Mouse (Mus musculus) midbrain, postnatal 0 days (tissue): ENCODE results near the gene Tmem88. TPM values are rescaled to one million over a fixed set of nuclear protein-coding genes. Genes with fewer than 3 reads are reported as not detected.

ENCODE experiments used
- ATAC-seq: fragments of 200-750 bp; cut with Nextera tagmentation; 2 replicates; pipeline ENCODE4 v1.8.0; 2017; ENCODE audit warnings: moderate number of reproducible peaks, mild to moderate bottlenecking, moderate TSS enrichment, moderate library complexity; ENCODE audit not compliant: low FRiP score
- DNase-seq: peaks from one replicate; pipeline ENCODE4 v3.0.0-alpha.2; 2015; ENCODE audit warnings: low spot score
- H3K27ac ChIP-seq: fragments of 300-500 bp; sonication (generic); 2 replicates; pipeline ENCODE4 v1.5.1; 2014; ENCODE audit warnings: low read depth, mild to moderate bottlenecking, low read length, mixed read lengths
- H3K27me3 ChIP-seq: fragments of 300-500 bp; sonication (generic); 2 replicates; pipeline ENCODE4 v1.6.1; 2014; ENCODE audit warnings: low read length, control low read depth, mixed read lengths; ENCODE audit not compliant: insufficient read depth
- H3K36me3 ChIP-seq: fragments of 300-500 bp; sonication (generic); 2 replicates; pipeline ENCODE4 v1.6.1; 2014; ENCODE audit warnings: low read length, control low read depth, mixed read lengths; ENCODE audit not compliant: insufficient read depth
- H3K4me1 ChIP-seq: fragments of 300-500 bp; sonication (generic); 2 replicates; pipeline ENCODE4 v1.6.1; 2014; ENCODE audit warnings: mild to moderate bottlenecking, control low read depth, antibody characterized with exemption, low read length, mixed read lengths; ENCODE audit not compliant: insufficient read depth
- H3K4me2 ChIP-seq: fragments of 300-500 bp; sonication (generic); 2 replicates; pipeline ENCODE4 v1.6.1; 2014; ENCODE audit warnings: low read depth, mild to moderate bottlenecking, low read length, mixed read lengths; ENCODE audit not compliant: poor library complexity, severe bottlenecking
- H3K4me3 ChIP-seq: fragments of 300-500 bp; sonication (generic); 2 replicates; pipeline ENCODE4 v1.5.1; 2014; ENCODE audit warnings: low read depth, mild to moderate bottlenecking, low read length, moderate library complexity
- H3K9ac ChIP-seq: fragments of 300-500 bp; sonication (generic); replicated peaks from 2 replicates; pipeline ENCODE4 v1.6.1; 2014; ENCODE audit warnings: mild to moderate bottlenecking, low read length, moderate library complexity, mixed read lengths; ENCODE audit not compliant: poor library complexity, severe bottlenecking
- H3K9me3 ChIP-seq: fragments of 300-500 bp; sonication (generic); 2 replicates; pipeline ENCODE4 v1.6.1; 2016; ENCODE audit warnings: low read length, control low read depth
- CTCF ChIP-seq: IDR thresholded peaks from 2 replicates; pipeline ENCODE4 v1.5.1; 2016; ENCODE audit warnings: antibody characterized with exemption, mild to moderate bottlenecking
- WGBS: fragments of 180-500 bp; shearing (Covaris S2); extraction: QIAGEN DNeasy Blood & Tissue Kit; methylation state at CpG from one replicate; pipeline ENCODE4 v1.1.7; 2014; 5-methylcytosine and 5-hydroxymethylcytosine counted together
- polyA plus RNA-seq: library from polyadenylated mRNA; unstranded; fragments of >200 nt; fragmentation: Nextera tagmentation; extraction: Ambion mirVana; gene quantifications from 2 replicates; pipeline ENCODE4 v1.2.1, GENCODE M21; 2015
- total RNA-seq: library from RNA; depleted of rRNA; stranded (reverse); fragments of >200 nt; gene quantifications from 2 replicates; pipeline ENCODE4 v1.2.3, GENCODE M21; 2014; rRNA removed

The Tmem88 gene
- total and polyA plus RNA-seq, 2 experiments from 2014 or later: 5.7 to 5.8 TPM

- TF ChIP-seq CTCF: no peak
- WGBS: 7% methylated on average over 6 of the region's 6 CpGs
- 0 out of 2 replicates have a peak overlapping the region, but pooled peaks have one; percentile 52 for H3K9ac ChIP-seq
- peak; percentile 55 for ATAC-seq
- peaks cover 12% of the 10 kb centered on the region for H3K4me1 ChIP-seq
- peaks cover 38% of the 10 kb centered on the region for H3K36me3 ChIP-seq
- H3K4me2 ChIP-seq: peak overlapping the region; percentile 88; the same call in 1 of the 2 replicates
- peak; percentile 92 for DNase-seq
- H3K27me3 ChIP-seq: no peaks in the 10 kb centered on the region
- no peak overlapping the region for H3K4me3 ChIP-seq
- no peaks in the 10 kb centered on the region for H3K9me3 ChIP-seq
- H3K27ac ChIP-seq: peak overlapping the region; percentile 99; the same call in 1 of the 2 replicates
Observed at GRCm38 (mm10) chr11:69364910-69365309, 33.1 kb downstream of the Tmem88 start.

GRCm38 (mm10) chr11:69364376-69364775, 33.7 kb downstream of the Tmem88 start:
- no peak for TF ChIP-seq CTCF
- no peak overlapping the region for H3K4me3 ChIP-seq
- no peak overlapping the region for H3K27ac ChIP-seq
- peaks cover 44% of the 10 kb centered on the region for H3K36me3 ChIP-seq
- no peaks in the 10 kb centered on the region for H3K9me3 ChIP-seq
- no peak for ATAC-seq
- WGBS: 49% methylated on average over 8 of the region's 8 CpGs
- H3K27me3 ChIP-seq: no peaks in the 10 kb centered on the region
- no peak overlapping the region; the same call in 1 of the 2 replicates for H3K9ac ChIP-seq
- no peak for DNase-seq
- H3K4me2 ChIP-seq: 0 out of 2 replicates have a peak overlapping the region, but pooled peaks have one; percentile 10
- peaks cover 12% of the 10 kb centered on the region for H3K4me1 ChIP-seq

- DNase-seq (no peak), ATAC-seq (no peak)
- H3K27me3 ChIP-seq: no peaks in the 10 kb centered on the region
- peaks cover 12% of the 10 kb centered on the region for H3K4me1 ChIP-seq
- peaks cover 62% of the 10 kb centered on the region for H3K36me3 ChIP-seq
- no peaks in the 10 kb centered on the region for H3K9me3 ChIP-seq
- WGBS: 87% methylated on average over 2 of the region's 2 CpGs
- H3K9ac ChIP-seq: no peak overlapping the region
- no peak for TF ChIP-seq CTCF
- H3K4me2 ChIP-seq: no peak overlapping the region
- H3K27ac ChIP-seq: no peak overlapping the region
- H3K4me3 ChIP-seq: no peak overlapping the region
Observed at GRCm38 (mm10) chr11:69362479-69362878, 35.6 kb downstream of the Tmem88 start.

GRCm38 (mm10) chr11:69362021-69362420, 36.0 kb downstream of the Tmem88 start:
- no peaks in the 10 kb centered on the region for H3K27me3 ChIP-seq
- no peak overlapping the region for H3K27ac ChIP-seq
- DNase-seq (no peak), ATAC-seq (no peak)
- no peak overlapping the region for H3K4me3 ChIP-seq
- H3K9ac ChIP-seq: 0 out of 2 replicates have a peak overlapping the region, but pooled peaks have one; percentile 13
- WGBS: 72% methylated on average over 7 of the region's 7 CpGs
- H3K4me2 ChIP-seq: no peak overlapping the region
- H3K4me1 ChIP-seq: peaks cover 12% of the 10 kb centered on the region
- no peak for TF ChIP-seq CTCF
- H3K9me3 ChIP-seq: no peaks in the 10 kb centered on the region
- H3K36me3 ChIP-seq: peaks cover 67% of the 10 kb centered on the region

GRCm38 (mm10) chr11:69357690-69358089, 40.3 kb downstream of the Tmem88 start:
- H3K36me3 ChIP-seq: peaks cover 93% of the 10 kb centered on the region
- 93% methylated on average over 12 of the region's 12 CpGs for WGBS
- H3K27me3 ChIP-seq: no peaks in the 10 kb centered on the region
- H3K9me3 ChIP-seq: no peaks in the 10 kb centered on the region
- H3K9ac ChIP-seq: no peak overlapping the region
- H3K4me3 ChIP-seq: no peak overlapping the region
- no peak for ATAC-seq
- TF ChIP-seq CTCF: no peak
- no peak overlapping the region for H3K4me2 ChIP-seq
- DNase-seq: no peak
- no peak overlapping the region for H3K27ac ChIP-seq
- no peaks in the 10 kb centered on the region for H3K4me1 ChIP-seq

- no peak for TF ChIP-seq CTCF
- Histone ChIP-seq H3K4me2 (no peak overlapping the region), H3K9ac (no peak overlapping the region), H3K4me1 (no peaks in the 10 kb centered on the region), H3K9me3 (no peaks in the 10 kb centered on the region), H3K4me3 (no peak overlapping the region), H3K27ac (no peak overlapping the region), H3K27me3 (no peaks in the 10 kb centered on the region), H3K36me3 (peaks cover 95% of the 10 kb centered on the region)
- WGBS: 93% methylated on average over 5 of the region's 5 CpGs
- no peak for ATAC-seq
- no peak for DNase-seq
Observed at GRCm38 (mm10) chr11:69356544-69356943, 41.5 kb downstream of the Tmem88 start.

Other genes with a start within 250 kb of the Tmem88 start
- gene Alox12b, start 241.2 kb downstream of the Tmem88 start, total RNA-seq: 1.0 and 1.5 TPM in 2 replicates
- gene Alox12b, start 241.2 kb downstream of the Tmem88 start, polyA plus RNA-seq: 0.67 and 0.91 TPM in 2 replicates
- 3.5 and 4.1 TPM in 2 replicates for gene Alox8, start 200.4 kb downstream of the Tmem88 start, total RNA-seq
- 2.0 and 2.1 TPM in 2 replicates for gene Alox8, start 200.4 kb downstream of the Tmem88 start, polyA plus RNA-seq
- 1.3 and 1.4 TPM in 2 replicates for gene Gucy2e, start 161.2 kb downstream of the Tmem88 start, total RNA-seq
- 0.97 and 1.0 TPM in 2 replicates for gene Gucy2e, start 161.2 kb downstream of the Tmem88 start, polyA plus RNA-seq
- 15.3 and 16.2 TPM in 2 replicates for gene Cntrob, start 74.5 kb downstream of the Tmem88 start, total RNA-seq
- 10.2 and 13.6 TPM in 2 replicates for gene Cntrob, start 74.5 kb downstream of the Tmem88 start, polyA plus RNA-seq
- gene Trappc1, start 74.3 kb downstream of the Tmem88 start, total RNA-seq: 128 and 205 TPM in 2 replicates
- 161 and 177 TPM in 2 replicates for gene Trappc1, start 74.3 kb downstream of the Tmem88 start, polyA plus RNA-seq
- gene Kcnab3, start 72.0 kb downstream of the Tmem88 start, total RNA-seq: 3.2 and 7.6 TPM in 2 replicates
- 5.4 and 5.6 TPM in 2 replicates for gene Kcnab3, start 72.0 kb downstream of the Tmem88 start, polyA plus RNA-seq
- gene Rnf227, start 57.8 kb downstream of the Tmem88 start, total RNA-seq: 245 and 310 TPM in 2 replicates
- 382 and 383 TPM in 2 replicates for gene Rnf227, start 57.8 kb downstream of the Tmem88 start, polyA plus RNA-seq
- 284 and 298 TPM in 2 replicates for gene Chd3, start 28.8 kb downstream of the Tmem88 start, total RNA-seq
- 51.6 and 58.9 TPM in 2 replicates for gene Chd3, start 28.8 kb downstream of the Tmem88 start, polyA plus RNA-seq
- 32.6 and 95.9 TPM in 2 replicates for gene Naa38, start 2.7 kb downstream of the Tmem88 start, total RNA-seq
- gene Naa38, start 2.7 kb downstream of the Tmem88 start, polyA plus RNA-seq: 120 and 147 TPM in 2 replicates
- 16.5 and 22.6 TPM in 2 replicates for gene Cyb5d1, start 2.6 kb downstream of the Tmem88 start, total RNA-seq
- 18.2 and 18.8 TPM in 2 replicates for gene Cyb5d1, start 2.6 kb downstream of the Tmem88 start, polyA plus RNA-seq
- gene Kdm6b, start 15.4 kb upstream of the Tmem88 start, total RNA-seq: 12.1 and 14.5 TPM in 2 replicates
- gene Kdm6b, start 15.4 kb upstream of the Tmem88 start, polyA plus RNA-seq: 18.9 and 22.7 TPM in 2 replicates
- gene Dnah2, start 150.9 kb upstream of the Tmem88 start, total RNA-seq: 9.5 and 12.5 TPM in 2 replicates
- 3.9 and 4.1 TPM in 2 replicates for gene Dnah2, start 150.9 kb upstream of the Tmem88 start, polyA plus RNA-seq
- 145 and 155 TPM in 2 replicates for gene Efnb3, start 162.0 kb upstream of the Tmem88 start, total RNA-seq
- gene Efnb3, start 162.0 kb upstream of the Tmem88 start, polyA plus RNA-seq: 151 and 166 TPM in 2 replicates
- 15.7 and 16.8 TPM in 2 replicates for gene Wrap53, start 182.0 kb upstream of the Tmem88 start, total RNA-seq
- 12.6 and 14.2 TPM in 2 replicates for gene Wrap53, start 182.0 kb upstream of the Tmem88 start, polyA plus RNA-seq
- 29.5 and 34.5 TPM in 2 replicates for gene Trp53, start 182.1 kb upstream of the Tmem88 start, total RNA-seq
- gene Trp53, start 182.1 kb upstream of the Tmem88 start, polyA plus RNA-seq: 30.3 and 31.9 TPM in 2 replicates
- gene Atp1b2, start 207.7 kb upstream of the Tmem88 start, total RNA-seq: 145 and 161 TPM in 2 replicates
- 167 and 175 TPM in 2 replicates for gene Atp1b2, start 207.7 kb upstream of the Tmem88 start, polyA plus RNA-seq
- gene Shbg, start 219.7 kb upstream of the Tmem88 start, total RNA-seq: not detected in 2 replicates
- not detected in 2 replicates for gene Shbg, start 219.7 kb upstream of the Tmem88 start, polyA plus RNA-seq
- 10.5 and 13.3 TPM in 2 replicates for gene Sat2, start 223.8 kb upstream of the Tmem88 start, total RNA-seq
- 29.6 and 29.9 TPM in 2 replicates for gene Sat2, start 223.8 kb upstream of the Tmem88 start, polyA plus RNA-seq
- 76.6 and 84.1 TPM in 2 replicates for gene Fxr2, start 234.8 kb upstream of the Tmem88 start, total RNA-seq
- 22.5 and 27.2 TPM in 2 replicates for gene Fxr2, start 234.8 kb upstream of the Tmem88 start, polyA plus RNA-seq